Mouse (Mus musculus) hindbrain, embryonic 16.5 days (tissue): ENCODE results near the gene Trim2. TPM values are rescaled to one million over a fixed set of nuclear protein-coding genes. Genes with fewer than 3 reads are reported as not detected.
A peak's percentile ranks its signal among the peaks of the same experiment; 100 is the strongest.

Source experiments
- ATAC-seq: fragments of 200-750 bp; cut with Nextera tagmentation; 2 replicates; pipeline ENCODE4 v1.8.0; 2017; ENCODE audit warnings: moderate TSS enrichment, moderate library complexity
- H3K27ac ChIP-seq: fragments of 300-500 bp; sonication (generic); 2 replicates; pipeline ENCODE4 v1.5.1; 2014; ENCODE audit warnings: low read depth, mild to moderate bottlenecking, control low read depth, low read length, moderate library complexity
- H3K27me3 ChIP-seq: fragments of 300-500 bp; sonication (generic); replicated peaks from 2 replicates; pipeline ENCODE4 v1.6.1; 2014; ENCODE audit warnings: low read length; ENCODE audit not compliant: control insufficient read depth, insufficient read depth
- H3K36me3 ChIP-seq: fragments of 300-500 bp; sonication (generic); 2 replicates; pipeline ENCODE4 v1.6.1; 2014; ENCODE audit warnings: mild to moderate bottlenecking, low read length, moderate library complexity, mixed read lengths; ENCODE audit not compliant: control insufficient read depth, insufficient read depth
- H3K4me1 ChIP-seq: fragments of 300-500 bp; sonication (generic); 2 replicates; pipeline ENCODE4 v1.6.1; 2014; ENCODE audit warnings: low read depth, low read length; ENCODE audit not compliant: control insufficient read depth, insufficient read depth
- H3K4me2 ChIP-seq: fragments of 300-500 bp; sonication (generic); 2 replicates; pipeline ENCODE4 v1.6.1; 2014; ENCODE audit warnings: mild to moderate bottlenecking, low read length, control low read depth, moderate library complexity
- H3K4me3 ChIP-seq: fragments of 300-500 bp; sonication (generic); 2 replicates; pipeline ENCODE4 v1.5.1; 2014; ENCODE audit warnings: mild to moderate bottlenecking, low read length, control low read depth, moderate library complexity
- H3K9ac ChIP-seq: fragments of 300-500 bp; sonication (generic); 2 replicates; pipeline ENCODE4 v1.6.1; 2014; ENCODE audit warnings: low read depth, mild to moderate bottlenecking, control low read depth, low read length, moderate library complexity
- H3K9me3 ChIP-seq: fragments of 300-500 bp; sonication (generic); 2 replicates; pipeline ENCODE4 v1.6.1; 2014; ENCODE audit warnings: mild to moderate bottlenecking, low read length, moderate library complexity; ENCODE audit not compliant: control insufficient read depth
- WGBS: fragments of 180-500 bp; shearing (Covaris S2); extraction: QIAGEN DNeasy Blood & Tissue Kit; methylation state at CpG from one replicate; pipeline ENCODE4 v1.1.7; 2014; 5-methylcytosine and 5-hydroxymethylcytosine counted together
- polyA plus RNA-seq: library from polyadenylated mRNA; unstranded; fragments of >200 nt; fragmentation: Nextera tagmentation; extraction: Ambion mirVana; gene quantifications from 2 replicates; pipeline ENCODE4 v1.2.1, GENCODE M21; 2015

Trim2 gene
- polyA plus RNA-seq, 1 experiment from 2014 or later: 154 TPM

DNA sequence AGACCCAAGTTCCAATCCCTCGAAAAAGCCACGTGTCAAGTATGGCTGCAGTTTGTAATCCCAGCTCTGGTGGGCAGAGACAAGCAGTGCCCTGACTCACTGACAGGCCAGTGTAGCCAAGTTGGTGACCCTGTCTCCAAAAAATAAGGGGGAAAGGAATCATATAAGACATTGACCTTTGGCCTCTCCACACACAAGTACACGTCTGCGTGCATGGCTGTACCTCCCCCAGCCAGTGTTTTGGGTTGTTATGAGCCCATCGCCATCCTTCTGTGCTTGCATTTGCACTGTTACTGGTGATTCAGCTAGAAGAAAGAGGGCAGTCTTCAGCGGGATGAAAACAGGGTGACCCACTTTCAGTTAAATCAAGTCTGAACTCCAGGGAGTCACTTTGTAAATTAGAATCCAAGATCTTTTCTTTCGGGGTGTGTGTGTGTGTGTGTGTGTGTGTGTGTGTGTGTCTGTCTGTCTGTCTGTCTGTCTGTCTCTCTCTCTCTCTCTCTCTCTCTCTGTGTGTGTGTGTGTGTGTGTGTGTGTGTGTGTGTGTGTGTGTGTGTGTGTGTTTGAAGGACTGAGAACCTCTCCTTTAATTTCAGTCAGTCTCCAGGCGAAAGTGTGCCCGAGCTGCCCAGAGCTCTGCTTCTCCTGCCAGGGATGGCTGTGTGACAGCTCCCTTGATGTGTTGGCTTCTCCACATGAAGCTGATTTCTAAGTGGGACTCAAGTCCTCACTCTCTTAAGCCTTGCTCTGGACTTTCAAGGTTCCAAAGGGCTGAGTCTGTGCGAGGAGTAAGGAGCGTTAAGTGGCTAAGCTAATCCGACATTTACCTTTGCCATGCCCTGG, 89.3 kb downstream of the Trim2 start:
- no peaks in the 10 kb centered on the region for H3K36me3 ChIP-seq
- peak overlapping the region; percentile 67 for H3K27ac ChIP-seq
- peak overlapping the region; percentile 63 for H3K4me2 ChIP-seq
- H3K4me3 ChIP-seq: peak overlapping the region; percentile 55
- no peak for ATAC-seq
- H3K4me1 ChIP-seq: peaks cover 53% of the 10 kb centered on the region
- 36% methylated on average over 12 of the region's 12 CpGs for WGBS
- H3K9ac ChIP-seq: peak overlapping the region; percentile 39; the same call in 1 of the 2 replicates
- H3K27me3 ChIP-seq: no peaks in the 10 kb centered on the region
- H3K9me3 ChIP-seq: no peaks in the 10 kb centered on the region

DNA sequence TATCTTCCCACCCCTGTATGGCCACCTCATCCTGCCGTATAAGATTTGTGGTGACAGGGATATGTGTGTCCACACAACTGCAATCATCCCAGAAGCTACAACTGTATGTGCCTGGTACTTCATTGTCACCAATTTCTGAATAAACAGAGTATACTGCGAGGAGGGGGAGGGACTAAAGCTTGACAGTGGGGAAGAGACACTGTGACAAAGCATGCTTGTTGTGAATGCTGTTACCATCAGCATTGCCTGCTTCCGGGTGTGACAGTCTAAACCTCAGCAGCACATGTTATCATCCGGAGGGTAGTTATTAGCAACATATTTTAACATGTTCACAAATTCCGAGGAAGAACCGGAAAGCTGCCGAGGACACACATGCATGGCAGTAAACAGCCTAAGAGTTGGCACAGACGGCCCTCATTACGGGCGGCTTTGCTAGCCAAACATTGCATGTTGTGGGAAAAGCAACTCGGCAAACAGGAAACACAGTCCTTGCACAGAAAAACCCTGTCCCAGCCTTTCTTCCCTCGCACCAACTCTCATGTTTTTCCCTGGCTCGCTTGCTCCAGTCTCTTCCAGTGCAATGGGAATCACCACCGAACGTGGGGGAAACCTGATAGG, 90.8 kb downstream of the Trim2 start:
- peak overlapping the region; percentile 33 for H3K9ac ChIP-seq
- peak overlapping the region; percentile 63 for H3K4me2 ChIP-seq
- no peak; the same call in 1 of the 2 replicates for ATAC-seq
- H3K4me3 ChIP-seq: peak overlapping the region; percentile 27
- H3K36me3 ChIP-seq: no peaks in the 10 kb centered on the region
- peaks cover 61% of the 10 kb centered on the region for H3K4me1 ChIP-seq
- no peaks in the 10 kb centered on the region for H3K9me3 ChIP-seq
- no peaks in the 10 kb centered on the region for H3K27me3 ChIP-seq
- 54% methylated on average over 15 of the region's 15 CpGs for WGBS
- H3K27ac ChIP-seq: peak overlapping the region; percentile 53

DNA sequence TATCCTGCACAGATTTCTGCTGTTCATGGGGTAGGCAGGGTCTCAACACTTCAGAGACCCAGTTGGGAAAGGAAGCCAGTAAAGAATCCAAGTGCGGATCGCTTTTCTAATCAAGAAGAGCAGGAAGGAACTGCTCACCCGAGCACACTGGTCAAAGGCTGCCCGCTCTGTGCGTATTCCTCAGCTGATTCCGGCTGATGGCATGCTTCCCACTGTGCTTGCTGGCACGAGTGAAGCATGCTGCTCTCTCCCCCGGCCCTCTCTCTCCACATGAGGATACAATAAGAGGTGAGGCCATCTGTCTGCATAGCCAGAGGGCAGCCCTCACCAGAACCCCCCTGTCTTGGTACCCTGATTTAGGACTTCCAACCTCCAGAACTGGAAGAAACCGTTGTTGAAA, 91.4 kb downstream of the Trim2 start:
- Histone ChIP-seq H3K27ac (peak overlapping the region; percentile 66), H3K4me1 (peaks cover 64% of the 10 kb centered on the region), H3K4me2 (peak overlapping the region; percentile 63), H3K9ac (peak overlapping the region; percentile 41), H3K27me3 (no peaks in the 10 kb centered on the region), H3K4me3 (no peak overlapping the region; the same call in 1 of the 2 replicates), H3K36me3 (no peaks in the 10 kb centered on the region), H3K9me3 (no peaks in the 10 kb centered on the region)
- peak; percentile 53; the same call in 1 of the 2 replicates for ATAC-seq
- WGBS: 18% methylated on average over 9 of the region's 9 CpGs

DNA sequence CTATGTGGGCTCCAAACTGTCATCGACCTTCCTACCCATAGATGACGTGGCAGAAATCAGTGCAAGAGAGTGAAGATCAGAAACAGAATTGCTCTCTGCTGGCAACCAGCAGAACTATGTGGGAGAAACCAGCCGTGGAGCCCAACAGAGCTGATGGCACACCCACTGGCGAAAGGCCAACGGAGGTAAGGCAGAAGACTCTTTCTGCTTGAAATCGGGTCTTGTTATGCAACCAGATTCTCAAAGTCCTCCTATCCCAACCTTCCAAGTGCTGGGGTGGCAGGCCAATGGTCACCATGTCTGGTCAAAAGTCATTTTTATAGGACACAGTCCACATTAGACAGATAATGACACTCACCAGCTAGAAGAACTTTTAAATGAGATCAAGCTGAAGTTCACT, 92.2 kb downstream of the Trim2 start:
- Histone ChIP-seq H3K4me1 (peaks cover 64% of the 10 kb centered on the region), H3K36me3 (no peaks in the 10 kb centered on the region), H3K27me3 (no peaks in the 10 kb centered on the region), H3K9ac (no peak overlapping the region), H3K4me3 (no peak overlapping the region), H3K4me2 (no peak overlapping the region; the same call in 1 of the 2 replicates), H3K9me3 (no peaks in the 10 kb centered on the region), H3K27ac (no peak overlapping the region)
- 72% methylated on average over 6 of the region's 6 CpGs for WGBS
- no peak for ATAC-seq

DNA sequence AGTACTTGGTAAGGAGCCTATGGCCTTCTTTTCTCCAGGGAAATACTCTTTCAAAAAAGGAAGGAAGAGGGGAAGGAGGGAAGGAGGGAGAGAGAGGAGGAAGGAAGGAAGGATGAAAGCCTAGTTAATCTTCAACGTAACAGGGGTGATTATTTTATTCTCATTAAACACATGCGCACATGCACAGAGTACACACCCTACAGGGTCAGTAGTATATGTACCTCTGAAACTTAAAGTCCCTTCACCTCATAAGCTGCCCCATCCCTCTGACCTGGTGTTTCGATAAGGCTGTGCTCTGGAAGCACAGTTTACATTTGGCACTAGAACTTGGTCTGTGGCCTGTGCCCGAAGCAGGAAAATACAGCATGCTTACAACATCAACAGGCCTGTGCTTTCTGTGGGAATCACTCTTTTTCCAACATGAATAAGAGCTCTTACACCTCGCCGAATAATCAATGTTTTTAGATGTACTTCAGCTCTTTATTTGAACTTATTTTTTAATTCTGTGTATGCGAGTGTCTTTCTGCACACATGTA, 95.3 kb downstream of the Trim2 start:
- Histone ChIP-seq H3K4me1 (peaks cover 36% of the 10 kb centered on the region), H3K4me3 (no peak overlapping the region), H3K36me3 (peaks cover 10% of the 10 kb centered on the region), H3K27ac (no peak overlapping the region), H3K4me2 (no peak overlapping the region), H3K27me3 (no peaks in the 10 kb centered on the region), H3K9ac (no peak overlapping the region), H3K9me3 (no peaks in the 10 kb centered on the region)
- 82% methylated on average over 7 of the region's 7 CpGs for WGBS
- ATAC-seq: no peak

DNA sequence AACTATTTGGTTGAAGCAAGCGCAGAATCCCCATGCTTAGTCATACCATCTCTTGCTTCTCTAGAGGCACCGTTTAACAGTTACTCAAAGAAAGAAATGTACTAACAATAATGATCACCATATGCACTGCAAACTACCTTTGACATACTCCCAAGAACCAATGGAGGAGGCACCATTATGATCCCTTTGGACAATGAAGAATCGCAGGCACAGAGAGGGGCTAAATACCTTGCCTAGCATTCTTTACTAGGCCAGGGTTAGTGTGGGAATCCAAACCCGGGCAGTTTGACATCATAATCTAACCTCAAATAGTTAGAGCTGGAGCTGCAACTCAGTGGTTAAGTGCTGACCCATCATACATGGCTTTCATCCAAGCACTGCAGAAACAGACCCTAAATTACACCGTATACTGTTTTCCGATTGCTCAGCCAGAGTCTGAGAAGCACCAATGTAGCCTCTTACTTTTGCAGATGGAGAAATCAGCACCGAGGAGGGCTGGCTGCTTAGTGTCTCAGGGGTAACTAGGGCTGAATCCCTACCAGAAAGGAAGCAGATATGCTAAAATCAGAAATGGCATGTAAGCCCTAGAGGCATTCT, 97.7 kb downstream of the Trim2 start:
- ATAC-seq: no peak
- no peak overlapping the region for H3K4me2 ChIP-seq
- no peak overlapping the region for H3K4me3 ChIP-seq
- peaks cover 19% of the 10 kb centered on the region for H3K36me3 ChIP-seq
- no peaks in the 10 kb centered on the region for H3K9me3 ChIP-seq
- WGBS: 83% methylated on average over 7 of the region's 7 CpGs
- no peak overlapping the region for H3K27ac ChIP-seq
- H3K4me1 ChIP-seq: peaks cover 12% of the 10 kb centered on the region
- no peaks in the 10 kb centered on the region for H3K27me3 ChIP-seq
- no peak overlapping the region for H3K9ac ChIP-seq

DNA sequence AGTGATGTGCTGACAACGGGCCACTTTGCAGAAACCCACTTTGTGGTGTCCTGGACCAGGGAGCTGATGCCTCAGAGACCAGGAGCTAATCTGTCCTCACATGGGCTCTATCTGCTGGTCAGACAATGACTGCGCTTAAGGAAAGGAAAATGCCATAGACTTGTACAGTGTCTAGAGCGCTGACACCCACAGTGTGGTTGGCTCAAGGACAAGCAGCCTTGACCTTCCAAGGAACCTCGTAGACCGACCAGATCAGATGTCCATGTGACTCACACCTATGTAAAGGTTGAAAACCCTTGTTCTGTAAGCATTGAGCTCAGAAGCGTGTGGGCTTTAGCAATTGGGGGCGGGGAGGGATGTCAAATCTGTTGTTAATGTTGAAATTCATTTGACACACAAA, 98.2 kb downstream of the Trim2 start:
- ATAC-seq: no peak; the same call in 1 of the 2 replicates
- Histone ChIP-seq H3K9me3 (no peaks in the 10 kb centered on the region), H3K36me3 (peaks cover 19% of the 10 kb centered on the region), H3K4me2 (no peak overlapping the region), H3K4me1 (peaks cover 11% of the 10 kb centered on the region), H3K9ac (no peak overlapping the region), H3K27me3 (no peaks in the 10 kb centered on the region), H3K27ac (no peak overlapping the region), H3K4me3 (no peak overlapping the region)
- WGBS: 96% methylated on average over 7 of the region's 7 CpGs

DNA sequence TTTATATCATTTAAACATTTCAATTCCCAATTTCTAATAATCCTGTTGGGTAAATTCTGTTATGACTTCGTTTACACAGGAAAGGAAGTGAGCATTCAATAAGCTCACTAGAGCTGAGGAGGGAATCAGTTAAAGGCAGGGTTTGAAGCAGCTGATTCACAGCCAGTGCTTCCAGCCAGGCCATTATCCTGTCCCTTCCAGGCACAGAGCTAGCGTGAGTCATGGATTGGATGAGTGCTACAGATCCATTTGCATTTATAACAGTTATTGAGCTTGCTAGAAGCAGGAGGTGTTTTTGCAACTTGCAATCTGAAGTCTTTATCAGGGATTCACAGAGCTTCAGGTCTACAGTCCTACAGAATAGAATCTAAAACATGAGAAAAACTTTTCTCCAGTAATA, 99.3 kb downstream of the Trim2 start:
- Histone ChIP-seq H3K4me1 (peaks cover 11% of the 10 kb centered on the region), H3K27me3 (no peaks in the 10 kb centered on the region), H3K4me2 (no peak overlapping the region), H3K27ac (no peak overlapping the region), H3K36me3 (peaks cover 19% of the 10 kb centered on the region), H3K4me3 (no peak overlapping the region), H3K9ac (no peak overlapping the region), H3K9me3 (no peaks in the 10 kb centered on the region)
- WGBS: 41% methylated on average over 2 of the region's 2 CpGs
- ATAC-seq: no peak

DNA sequence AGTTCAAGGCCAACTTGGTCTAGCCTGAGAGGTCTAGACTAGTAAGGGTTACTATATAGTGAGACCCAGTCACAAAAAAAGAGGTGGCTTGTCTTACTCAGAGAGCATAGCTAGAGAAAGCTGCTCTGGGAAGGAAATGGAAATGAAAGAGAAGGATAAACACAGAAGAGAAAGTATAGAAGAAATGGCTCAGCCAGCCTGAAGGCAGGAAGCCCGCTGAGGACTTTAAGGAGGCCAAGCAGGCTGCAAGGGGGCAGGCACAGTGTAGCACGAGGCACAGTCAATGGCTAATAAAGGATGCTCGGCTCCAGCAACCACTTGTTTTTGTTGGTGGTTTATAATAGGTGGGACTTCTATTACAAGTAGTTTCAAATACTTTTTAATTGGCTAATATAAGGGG, 100.6 kb downstream of the Trim2 start:
- Histone ChIP-seq H3K4me3 (no peak overlapping the region), H3K9me3 (no peaks in the 10 kb centered on the region), H3K27ac (no peak overlapping the region), H3K27me3 (no peaks in the 10 kb centered on the region), H3K4me2 (no peak overlapping the region), H3K36me3 (peaks cover 26% of the 10 kb centered on the region), H3K9ac (no peak overlapping the region), H3K4me1 (peaks cover 6% of the 10 kb centered on the region)
- ATAC-seq: no peak
- WGBS: 96% methylated on average over 3 of the region's 3 CpGs
